Mouse (Mus musculus) hindbrain, embryonic 12.5 days (tissue): ENCODE results near the gene Zfp511. TPM values are rescaled to one million over a fixed set of nuclear protein-coding genes. Genes with fewer than 3 reads are reported as not detected.

ENCODE experiments used
- ATAC-seq: fragments of 200-750 bp; cut with Nextera tagmentation; 2 replicates; pipeline ENCODE4 v1.8.0; 2017; ENCODE audit warnings: moderate TSS enrichment; ENCODE audit not compliant: low FRiP score
- H3K27ac ChIP-seq: fragments of 300-500 bp; sonication (generic); 2 replicates; pipeline ENCODE4 v1.5.1; 2016; ENCODE audit warnings: mild to moderate bottlenecking
- H3K27me3 ChIP-seq: fragments of 300-500 bp; sonication (generic); 2 replicates; pipeline ENCODE4 v1.6.1; 2016; ENCODE audit warnings: mild to moderate bottlenecking
- H3K36me3 ChIP-seq: fragments of 300-500 bp; sonication (generic); 2 replicates; pipeline ENCODE4 v1.6.1; 2016; ENCODE audit warnings: mild to moderate bottlenecking
- H3K4me1 ChIP-seq: fragments of 300-500 bp; sonication (generic); 2 replicates; pipeline ENCODE4 v1.6.1; 2016
- H3K4me2 ChIP-seq: fragments of 300-500 bp; sonication (generic); replicated peaks from 2 replicates; pipeline ENCODE4 v1.6.1; 2016; ENCODE audit warnings: mild to moderate bottlenecking
- H3K4me3 ChIP-seq: fragments of 300-500 bp; sonication (generic); 2 replicates; pipeline ENCODE4 v1.5.1; 2016; ENCODE audit warnings: mild to moderate bottlenecking
- H3K9ac ChIP-seq: fragments of 300-500 bp; sonication (generic); 2 replicates; pipeline ENCODE4 v1.6.1; 2016; ENCODE audit warnings: mild to moderate bottlenecking, moderate library complexity
- H3K9me3 ChIP-seq: fragments of 300-500 bp; sonication (generic); replicated peaks from 2 replicates; pipeline ENCODE4 v1.6.1; 2016; ENCODE audit warnings: mild to moderate bottlenecking
- WGBS: fragments of 180-500 bp; shearing (Covaris S2); methylation state at CpG from one replicate; pipeline ENCODE4 v1.1.7; 2016; 5-methylcytosine and 5-hydroxymethylcytosine counted together
- microRNA-seq: library from miRNA; unstranded; fragments of <30 nt; microRNA quantifications from one replicate; pipeline ENCODE4, GENCODE M21; 2017
- polyA plus RNA-seq: library from polyadenylated mRNA; unstranded; fragments of >200 nt; fragmentation: Nextera tagmentation; extraction: Ambion mirVana; gene quantifications from 2 replicates; pipeline ENCODE4 v1.2.1, GENCODE M21; 2016

Zfp511 gene
- polyA plus RNA-seq, 1 experiment from 2014 or later, result 45.6 TPM

- H3K27me3 ChIP-seq, result peaks cover 21% of the 10 kb centered on the region
Measured at GRCm38 (mm10) chr7:140078711-140079110, 42.5 kb downstream of the Zfp511 start.

GRCm38 (mm10) chr7:140080503-140081156 lies 44.4 kb downstream of the Zfp511 start:
- peak overlapping the region; percentile 38 for H3K4me3 ChIP-seq
- 2% methylated on average over 24 of the region's 24 CpGs for WGBS

More at GRCm38 (mm10) chr7:140078711-140079110, 42.5 kb downstream of the Zfp511 start:
- Histone ChIP-seq H3K27ac (no peak overlapping the region), H3K36me3 (no peaks in the 10 kb centered on the region), H3K4me2 (no peak overlapping the region), H3K9ac (no peak overlapping the region), H3K4me3 (no peak overlapping the region), H3K4me1 (peaks cover 33% of the 10 kb centered on the region), H3K9me3 (no peaks in the 10 kb centered on the region)
- WGBS, result 5% methylated on average over 5 of the region's 5 CpGs
- ATAC-seq, result no peak

GRCm38 (mm10) chr7:140081408-140082241 lies 45.4 kb downstream of the Zfp511 start:
- ATAC-seq, result peak; percentile 49
- Histone ChIP-seq H3K4me2 (peak overlapping the region; percentile 60), H3K9me3 (no peaks in the 10 kb centered on the region), H3K4me1 (peaks cover 33% of the 10 kb centered on the region), H3K27me3 (peaks cover 21% of the 10 kb centered on the region), H3K4me3 (peak overlapping the region; percentile 38), H3K36me3 (no peaks in the 10 kb centered on the region), H3K27ac (peak overlapping the region; percentile 89), H3K9ac (peak overlapping the region; percentile 59)
- WGBS, result 18% methylated on average over 20 of the region's 20 CpGs

More at GRCm38 (mm10) chr7:140080503-140081156, 44.4 kb downstream of the Zfp511 start:
- H3K27ac ChIP-seq, result peak overlapping the region; percentile 89
- H3K9ac ChIP-seq, result peak overlapping the region; percentile 67
- H3K27me3 ChIP-seq, result peaks cover 21% of the 10 kb centered on the region
- H3K4me2 ChIP-seq, result peak overlapping the region; percentile 60
- no peaks in the 10 kb centered on the region for H3K36me3 ChIP-seq
- peaks cover 33% of the 10 kb centered on the region for H3K4me1 ChIP-seq
- no peaks in the 10 kb centered on the region for H3K9me3 ChIP-seq
- peak; percentile 81 for ATAC-seq

GRCm38 (mm10) chr7:140082242-140082678 lies 46.1 kb downstream of the Zfp511 start, which contains the start of gene Caly:
TSS of gene Caly (minus strand) at chr7:140082548.
- peaks cover 21% of the 10 kb centered on the region for H3K27me3 ChIP-seq
- peak within 1 kb of the TSS; percentile 59 for H3K9ac ChIP-seq
- WGBS, result 2% methylated on average over 18 of the region's 18 CpGs

More at GRCm38 (mm10) chr7:140082242-140082678, 46.1 kb downstream of the Zfp511 start, which contains the start of gene Caly:
- no peaks in the 10 kb centered on the region for H3K36me3 ChIP-seq
- ATAC-seq, result peak; percentile 79
- peaks cover 33% of the 10 kb centered on the region for H3K4me1 ChIP-seq
- H3K9me3 ChIP-seq, result no peaks in the 10 kb centered on the region
- H3K27ac ChIP-seq, result peak within 1 kb of the TSS; percentile 89
- H3K4me2 ChIP-seq, result peak within 1 kb of the TSS; percentile 60
- peak within 1 kb of the TSS; percentile 38 for H3K4me3 ChIP-seq

Small RNAs within 50 kb of the gene (microRNA-seq; reads per million reads assigned to microRNA genes)
- not detected for gene Mir7062

Other genes starting within 250 kb of the Zfp511 start
- 18.7 and 21.4 TPM in 2 replicates for gene Adgra1, start 202.2 kb upstream of the Zfp511 start, polyA plus RNA-seq
- gene Kndc1, start 141.7 kb upstream of the Zfp511 start, polyA plus RNA-seq, result 3.5 and 3.8 TPM in 2 replicates
- gene Utf1, start 92.6 kb upstream of the Zfp511 start, polyA plus RNA-seq, result not detected in 2 replicates
- gene 6430531B16Rik, start 57.6 kb upstream of the Zfp511 start, polyA plus RNA-seq, result 0.77 and 1.2 TPM in 2 replicates
- 3.4 and 3.5 TPM in 2 replicates for gene Adam8, start 43.8 kb upstream of the Zfp511 start, polyA plus RNA-seq
- 65.8 and 70.6 TPM in 2 replicates for gene Tubgcp2, start 278 bp downstream of the Zfp511 start, polyA plus RNA-seq
- gene Msx3, start 12.7 kb downstream of the Zfp511 start, polyA plus RNA-seq, result 54.7 and 69.1 TPM in 2 replicates
- 24.8 and 25.1 TPM in 2 replicates for gene Caly, start 46.2 kb downstream of the Zfp511 start, polyA plus RNA-seq
- not detected in 2 replicates for gene Prap1, start 57.0 kb downstream of the Zfp511 start, polyA plus RNA-seq
- 21.8 and 24.7 TPM in 2 replicates for gene Fuom, start 66.0 kb downstream of the Zfp511 start, polyA plus RNA-seq
- 12.9 and 18.1 TPM in 2 replicates for gene Paox, start 79.4 kb downstream of the Zfp511 start, polyA plus RNA-seq
- 134 and 148 TPM in 2 replicates for gene Echs1, start 80.1 kb downstream of the Zfp511 start, polyA plus RNA-seq
- gene Mtg1, start 101.2 kb downstream of the Zfp511 start, polyA plus RNA-seq, result 24.5 and 25.7 TPM in 2 replicates
- 3.3 and 4.6 TPM in 2 replicates for gene Sprn, start 118.5 kb downstream of the Zfp511 start, polyA plus RNA-seq
- gene Olfr522, start 128.4 kb downstream of the Zfp511 start, polyA plus RNA-seq, result not detected in 2 replicates
- gene Olfr523, start 136.8 kb downstream of the Zfp511 start, polyA plus RNA-seq, result not detected in 2 replicates
- gene Olfr524, start 169.6 kb downstream of the Zfp511 start, polyA plus RNA-seq, result not detected in 2 replicates
- gene Cd163l1, start 181.9 kb downstream of the Zfp511 start, polyA plus RNA-seq, result not detected in 2 replicates
- gene 5830411N06Rik, start 210.9 kb downstream of the Zfp511 start, polyA plus RNA-seq, result not detected in 2 replicates